Mouse (Mus musculus) left cerebral cortex, adult 2 months (tissue): Measurements from ENCODE around the gene Mus81. TPM values are rescaled to one million over a fixed set of nuclear protein-coding genes. Genes with fewer than 3 reads are reported as not detected.
A peak's percentile ranks its signal among the peaks of the same experiment; 100 is the strongest.

Source experiments
- DNase-seq, 2 experiments: peaks; one replicate each; pipeline ENCODE4 v3.0.0; 2021 to 2022; ENCODE audit warnings: low spot score in 2 of 2, mixed read lengths in 1 of 2; ENCODE audit errors: extremely low spot score in 1 of 2
- H3K27ac ChIP-seq: fragments of 200-600 bp; 2 replicates; pipeline ENCODE4 v1.8.1; 2022
- H3K4me3 ChIP-seq: fragments of 200-600 bp; 2 replicates; pipeline ENCODE4 v1.8.1; 2022
- CTCF ChIP-seq: fragments of 200-600 bp; IDR thresholded peaks from 2 replicates; pipeline ENCODE4 v1.8.1; 2022; ENCODE audit warnings: antibody characterized with exemption, mild to moderate bottlenecking, moderate library complexity
- intact Hi-C: fragments of 180-260 bp; cut with DNase I; formaldehyde crosslinking; loops from one replicate; pipeline ENCODE4 v1.15.1; 2025
- long read RNA-seq, 2 experiments: library from polyadenylated mRNA; stranded (forward); transcript quantifications; one replicate each; pipeline ENCODE4 v2.0.0; 2021; ENCODE audit warnings: borderline mapping rate in 2 of 2
- total RNA-seq, 2 experiments: library from RNA; stranded (reverse); gene quantifications; 2 replicates each; pipeline ENCODE4 v1.2.3; 2021

Mus81 gene
- 10 to 100 TPM; 33.3 to 33.4 TPM for total RNA-seq
- long read RNA-seq, experiment 1, transcript Mus81-202 (16 exons, 2,067 nt) = major isoform, 26 of 44 reads
- long read RNA-seq, experiment 1, partial matches to known transcripts = 3 of 44 reads
- long read RNA-seq, experiment 1, other reads (novel, unspliced or antisense) = 14 of 44 reads
- long read RNA-seq, experiment 2, transcript Mus81-202 (16 exons, 2,067 nt) = major isoform, 12 of 31 reads
- long read RNA-seq, experiment 2, partial matches to known transcripts = 2 of 31 reads
- long read RNA-seq, experiment 2, other reads (novel, unspliced or antisense) = 16 of 31 reads

GRCm38 (mm10) chr19:5487768-5488550 lies at the start of gene Mus81:
Gene Mus81, minus strand, starts transcription at chr19:5488402.
- peak; percentile 74 for TF ChIP-seq CTCF
- peak; percentile 91 to 93 for DNase-seq
- intact Hi-C loops = loop anchor here (2.0 kb wide), 2 partner anchors 31 to 121 kb away; partner anchors contain the start of genes Banf1, Ccdc85b and Eif1ad
- H3K4me3 ChIP-seq = peak within 1 kb of the TSS; percentile 91
- peak within 1 kb of the TSS; percentile 99 for H3K27ac ChIP-seq

GRCm38 (mm10) chr19:5532520-5532919 lies 44.3 kb upstream of the Mus81 start:
- DNase-seq = no peak
- no peak overlapping the region for H3K4me3 ChIP-seq

GRCm38 (mm10) chr19:5530138-5530524 lies 41.9 kb upstream of the Mus81 start:
- no peak for TF ChIP-seq CTCF
- intact Hi-C loops = no loop called here
- Histone ChIP-seq H3K4me3 (no peak overlapping the region; the same call in 1 of the 2 replicates), H3K27ac (no peak overlapping the region)
- DNase-seq = no peak

More at GRCm38 (mm10) chr19:5532520-5532919, 44.3 kb upstream of the Mus81 start:
- intact Hi-C loops = no loop called here
- TF ChIP-seq CTCF = no peak
- no peak overlapping the region for H3K27ac ChIP-seq

GRCm38 (mm10) chr19:5529325-5530137 lies 41.3 kb upstream of the Mus81 start:
- DNase-seq = peak; percentile 88 to 95
- H3K4me3 ChIP-seq = peak overlapping the region; percentile 34
- no peak overlapping the region for H3K27ac ChIP-seq
- TF ChIP-seq CTCF = peak; percentile 94
- intact Hi-C loops = loop anchor here (1.0 kb wide), 1 partner anchor 38 kb away; no protein-coding TSS in a partner anchor

GRCm38 (mm10) chr19:5525204-5525603 lies 37.0 kb upstream of the Mus81 start:
- H3K4me3 ChIP-seq = no peak overlapping the region
- intact Hi-C loops = no loop called here
- no peak overlapping the region for H3K27ac ChIP-seq
- no peak for TF ChIP-seq CTCF
- DNase-seq = no peak

GRCm38 (mm10) chr19:5518721-5519120 lies 30.5 kb upstream of the Mus81 start:
- DNase-seq = no peak

GRCm38 (mm10) chr19:5516906-5517505 lies 28.8 kb upstream of the Mus81 start:
- intact Hi-C loops = no loop called here
- Histone ChIP-seq H3K27ac (no peak overlapping the region; the same call in 1 of the 2 replicates), H3K4me3 (no peak overlapping the region)
- DNase-seq = no peak
- TF ChIP-seq CTCF = no peak; the same call in 1 of the 2 replicates

More at GRCm38 (mm10) chr19:5518721-5519120, 30.5 kb upstream of the Mus81 start:
- intact Hi-C loops = no loop called here
- no peak for TF ChIP-seq CTCF
- no peak overlapping the region for H3K4me3 ChIP-seq
- no peak overlapping the region for H3K27ac ChIP-seq

- intact Hi-C loops = no loop called here
- no peak; the same call in 1 of the 2 replicates for TF ChIP-seq CTCF
- no peak overlapping the region for H3K4me3 ChIP-seq
- no peak overlapping the region; the same call in 1 of the 2 replicates for H3K27ac ChIP-seq
- DNase-seq = no peak
Measured at GRCm38 (mm10) chr19:5515840-5516777, 27.9 kb upstream of the Mus81 start.

GRCm38 (mm10) chr19:5513005-5513349 lies 24.8 kb upstream of the Mus81 start:
- Histone ChIP-seq H3K4me3 (no peak overlapping the region), H3K27ac (no peak overlapping the region)
- no peak for DNase-seq
- no peak for TF ChIP-seq CTCF
- intact Hi-C loops = no loop called here
